Mouse (Mus musculus): Measurements from ENCODE around the gene Ascl3.

DNA sequence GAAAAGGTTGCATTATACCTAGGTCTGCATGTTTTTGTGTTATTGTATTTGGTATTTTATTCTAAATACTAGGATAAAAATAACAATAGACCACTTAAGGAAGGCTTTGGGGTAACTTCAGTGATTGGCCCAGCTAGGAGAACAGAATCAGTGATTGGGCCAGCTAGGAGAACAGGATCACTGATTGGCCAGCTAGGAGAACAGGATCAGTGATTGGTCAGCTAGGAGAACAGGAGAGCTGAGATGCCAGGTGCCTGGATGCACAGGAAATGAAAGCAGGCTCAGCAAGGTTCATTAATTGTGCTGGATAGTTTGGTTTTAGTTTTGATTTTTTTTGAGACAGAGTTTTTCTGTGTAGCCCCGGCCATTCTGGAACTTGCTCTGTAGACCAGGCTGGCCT is 50.6 kb downstream of the Ascl3 start:
- TF ChIP-seq GATA1 (IDR thresholded peaks at IDR 0.05; ENCODE audit: borderline replicate concordance, low read length): no peak
- TF ChIP-seq FLI1 (IDR thresholded peaks at IDR 0.05; ENCODE audit: low read length): no peak

All from megakaryocyte, embryonic 14.5 days (primary cell).